Mouse (Mus musculus) embryo, embryonic 10.5 days (tissue): ENCODE measurements at regions not wholly inside any gene's neighbourhood (a gene's known extent, or its start where the extent isn't known, plus 50 kb on each side); places are given as distances from the start of the nearest gene placed in this dataset.

Source experiments
- DNase-seq: peaks from one replicate; pipeline ENCODE4 v3.0.0-alpha.2; 2015; ENCODE audit warnings: low spot score

DNA sequence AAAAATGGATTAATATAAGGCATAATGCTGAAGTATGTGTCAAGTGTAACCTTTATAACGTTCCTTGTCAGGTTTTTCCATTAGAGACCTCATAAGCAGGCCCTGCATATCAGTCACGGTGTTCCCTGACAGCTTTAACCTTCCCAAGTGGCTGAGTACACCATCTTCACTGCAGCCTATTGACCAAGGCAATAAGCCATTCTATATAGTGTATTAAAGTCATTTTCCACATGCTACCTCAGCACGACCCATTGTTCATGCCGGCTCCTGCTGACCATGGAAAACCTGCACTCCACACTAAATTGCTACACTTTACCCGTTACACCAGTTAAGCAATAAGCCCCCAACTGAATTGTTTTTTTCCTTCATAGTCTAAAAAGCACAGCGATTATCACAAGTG, 883.0 kb upstream of the Arrdc3 start:
- peak; percentile 58 for DNase-seq

DNA sequence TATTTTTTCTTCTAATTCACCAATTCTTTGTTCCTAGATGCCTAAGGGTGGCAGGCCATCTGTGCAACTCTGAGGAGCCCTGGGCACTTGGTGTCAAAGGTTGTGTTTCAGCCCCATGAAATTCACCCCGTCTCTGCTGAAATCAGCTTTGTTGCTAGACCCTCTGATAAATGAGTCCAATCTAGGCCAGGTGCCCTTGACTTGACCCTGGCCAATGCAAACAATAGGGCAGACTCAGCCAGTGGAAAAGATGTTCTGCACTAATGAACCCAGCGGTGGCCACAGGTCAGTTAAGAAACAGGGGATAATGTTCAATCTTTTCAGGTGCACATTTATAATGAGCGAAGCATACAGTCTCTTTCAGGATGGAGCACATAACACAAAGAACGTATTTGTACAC, 882.5 kb upstream of the Arrdc3 start:
- peak; percentile 83 for DNase-seq
